Mouse (Mus musculus) limb, embryonic 11.5 days (tissue): ENCODE data around the gene Bcl2a1b. TPM values are rescaled to one million over a fixed set of nuclear protein-coding genes. Genes with fewer than 3 reads are reported as not detected.
"Not testable (repeated sequence)": the region's sequence is repeated elsewhere in the genome, so short reads cannot be mapped to it uniquely, and the experiment has no call there.

Experiments used
- ATAC-seq: fragments of 200-750 bp; cut with Nextera tagmentation; 2 replicates; pipeline ENCODE4 v1.8.0; 2017; ENCODE audit warnings: low read depth; ENCODE audit not compliant: insufficient number of reproducible peaks, low FRiP score, low TSS enrichment
- DNase-seq: peaks from one replicate; pipeline ENCODE4 v3.0.0-alpha.2; 2015; ENCODE audit warnings: low spot score
- H3K27ac ChIP-seq: fragments of 300-500 bp; sonication (generic); replicated peaks from 2 replicates; pipeline ENCODE4 v1.5.1; 2014; ENCODE audit warnings: low read depth, mild to moderate bottlenecking, low read length
- H3K27me3 ChIP-seq: fragments of 300-500 bp; sonication (generic); 2 replicates; pipeline ENCODE4 v1.6.1; 2014; ENCODE audit warnings: mild to moderate bottlenecking, low read length, mixed read lengths; ENCODE audit not compliant: control insufficient read depth, insufficient read depth
- H3K36me3 ChIP-seq: fragments of 300-500 bp; sonication (generic); 2 replicates; pipeline ENCODE4 v1.6.1; 2014; ENCODE audit warnings: mild to moderate bottlenecking, low read length, moderate library complexity, mixed read lengths; ENCODE audit not compliant: control insufficient read depth, insufficient read depth
- H3K4me1 ChIP-seq: fragments of 300-500 bp; sonication (generic); 2 replicates; pipeline ENCODE4 v1.6.1; 2014; ENCODE audit warnings: low read length, mixed read lengths; ENCODE audit not compliant: control insufficient read depth, insufficient read depth
- H3K4me2 ChIP-seq: fragments of 300-500 bp; sonication (generic); 2 replicates; pipeline ENCODE4 v1.6.1; 2014; ENCODE audit warnings: low read depth, mild to moderate bottlenecking, moderate library complexity; ENCODE audit not compliant: severe bottlenecking
- H3K4me3 ChIP-seq: fragments of 300-500 bp; sonication (generic); 2 replicates; pipeline ENCODE4 v1.5.1; 2014; ENCODE audit warnings: low read depth, low read length
- H3K9ac ChIP-seq: fragments of 300-500 bp; sonication (generic); 2 replicates; pipeline ENCODE4 v1.6.1; 2014; ENCODE audit warnings: mild to moderate bottlenecking, low read length
- H3K9me3 ChIP-seq: fragments of 300-500 bp; sonication (generic); 2 replicates; pipeline ENCODE4 v1.6.1; 2016; ENCODE audit warnings: low read length; ENCODE audit not compliant: control insufficient read depth
- WGBS: fragments of 180-500 bp; shearing (Covaris S2); extraction: QIAGEN DNeasy Blood & Tissue Kit; methylation state at CpG from one replicate; pipeline ENCODE4 v1.1.7; 2014; 5-methylcytosine and 5-hydroxymethylcytosine counted together
- polyA plus RNA-seq: library from polyadenylated mRNA; unstranded; fragments of >200 nt; fragmentation: Nextera tagmentation; extraction: Ambion mirVana; gene quantifications from 2 replicates; pipeline ENCODE4 v1.2.1, GENCODE M21; 2014

Gene Bcl2a1b
- 0.31 TPM in 1 of 2 replicates, not detected in the other for polyA plus RNA-seq

DNA sequence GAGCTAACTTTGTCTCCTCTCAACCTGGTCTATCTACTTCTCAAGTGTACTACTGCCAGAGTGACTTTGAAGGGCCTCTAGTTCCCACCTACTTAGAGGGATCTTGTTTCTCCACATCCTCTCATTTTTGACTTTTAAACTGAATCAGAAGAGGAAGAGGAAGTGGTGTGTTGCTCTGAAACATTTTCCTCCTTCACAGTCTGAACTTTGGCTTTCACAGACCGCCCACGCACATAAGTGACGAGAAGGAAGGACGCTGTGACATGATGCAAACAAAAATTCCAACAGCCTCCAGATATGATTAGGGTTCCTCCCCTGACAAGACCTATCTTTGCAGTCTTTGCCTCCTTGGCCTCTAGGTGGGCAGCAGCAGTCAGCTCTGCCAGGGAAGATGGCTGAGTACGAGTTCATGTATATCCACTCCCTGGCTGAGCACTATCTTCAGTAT is at the start of gene Bcl2a1b, which contains the start of gene Gm29094:
Bcl2a1b (plus strand) TSS at position 241 of the 448 bp plus-strand sequence.
Gm29094 (plus strand) TSS at position 411 of the 448 bp plus-strand sequence.
- 84% methylated on average over 5 of the region's 5 CpGs for WGBS
- H3K27me3 ChIP-seq, DNase-seq, H3K4me1 ChIP-seq, H3K9me3 ChIP-seq, H3K9ac ChIP-seq, H3K36me3 ChIP-seq, H3K4me2 ChIP-seq, H3K27ac ChIP-seq, ATAC-seq, H3K4me3 ChIP-seq: not testable (repeated sequence)

DNA sequence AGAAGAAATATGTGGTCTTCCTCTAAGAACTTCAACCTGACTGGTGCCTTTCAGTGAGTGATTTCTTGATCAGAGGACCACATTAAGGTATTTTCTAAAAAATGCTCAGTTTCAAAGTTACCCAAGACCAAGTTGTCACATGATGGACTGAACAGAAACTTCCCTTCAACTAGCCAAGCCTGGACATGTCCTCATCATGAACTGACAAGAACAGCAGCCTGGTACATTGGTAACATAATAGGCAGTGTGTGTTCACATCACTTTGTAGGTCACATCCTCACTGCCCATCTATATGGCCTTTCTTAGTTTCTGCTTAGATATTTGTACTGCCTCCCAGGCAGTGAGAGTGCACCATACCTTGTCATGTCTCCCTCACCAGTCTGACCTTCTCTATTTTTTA is 26.5 kb upstream of the Bcl2a1b start:
- H3K36me3 ChIP-seq, H3K4me3 ChIP-seq, H3K27me3 ChIP-seq, H3K9ac ChIP-seq, H3K27ac ChIP-seq, ATAC-seq, H3K9me3 ChIP-seq, H3K4me1 ChIP-seq, DNase-seq, H3K4me2 ChIP-seq: not testable (repeated sequence)

DNA sequence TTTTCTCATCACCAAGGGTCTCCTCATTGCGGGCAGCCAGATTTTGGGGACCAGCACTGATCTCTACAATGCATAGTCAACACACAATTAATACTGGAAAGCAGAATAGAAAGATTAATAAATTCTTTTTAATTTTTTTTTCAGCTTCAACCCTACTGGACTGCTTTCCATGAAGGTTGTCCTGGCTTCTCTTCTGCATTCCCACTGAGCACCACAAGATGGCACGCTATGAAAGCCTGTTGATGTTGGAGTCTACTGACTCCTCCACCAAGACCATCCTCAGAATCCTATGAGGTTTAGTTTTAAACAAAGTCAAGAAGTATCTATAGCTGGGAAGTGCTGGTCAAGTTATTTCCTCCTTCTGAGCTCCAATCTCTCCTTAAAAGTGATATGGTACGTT is 20.2 kb upstream of the Bcl2a1b start:
- not testable (repeated sequence) for H3K27ac ChIP-seq, H3K9me3 ChIP-seq, H3K4me3 ChIP-seq, H3K27me3 ChIP-seq, H3K4me1 ChIP-seq, H3K36me3 ChIP-seq, H3K4me2 ChIP-seq, ATAC-seq, H3K9ac ChIP-seq
- 38% methylated on average over 2 of the region's 3 CpGs for WGBS
- DNase-seq: peak; percentile 20

DNA sequence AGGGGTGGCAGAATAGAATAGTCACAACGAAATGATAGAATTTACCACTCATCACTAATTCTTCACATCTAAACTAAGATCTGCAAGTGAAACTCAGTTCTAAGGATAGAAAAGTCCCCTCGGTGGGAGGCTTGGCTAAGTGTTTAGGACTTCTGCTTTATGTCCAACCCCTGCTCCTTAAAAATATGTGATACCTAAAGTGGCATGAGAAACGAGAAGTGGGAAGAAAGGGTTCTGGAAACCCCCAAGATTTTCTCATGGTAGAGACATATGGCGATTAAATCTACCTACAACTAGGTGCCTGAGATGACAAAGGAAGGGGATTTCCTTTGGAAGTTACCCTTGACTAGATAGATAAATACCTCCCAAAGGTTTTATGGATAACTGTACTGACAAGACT is 19.5 kb upstream of the Bcl2a1b start:
- H3K27me3 ChIP-seq, H3K9ac ChIP-seq, H3K36me3 ChIP-seq, DNase-seq, H3K4me1 ChIP-seq, H3K4me2 ChIP-seq, ATAC-seq, H3K4me3 ChIP-seq, H3K27ac ChIP-seq, H3K9me3 ChIP-seq: not testable (repeated sequence)
- WGBS: 84% methylated on average over 2 of the region's 4 CpGs

DNA sequence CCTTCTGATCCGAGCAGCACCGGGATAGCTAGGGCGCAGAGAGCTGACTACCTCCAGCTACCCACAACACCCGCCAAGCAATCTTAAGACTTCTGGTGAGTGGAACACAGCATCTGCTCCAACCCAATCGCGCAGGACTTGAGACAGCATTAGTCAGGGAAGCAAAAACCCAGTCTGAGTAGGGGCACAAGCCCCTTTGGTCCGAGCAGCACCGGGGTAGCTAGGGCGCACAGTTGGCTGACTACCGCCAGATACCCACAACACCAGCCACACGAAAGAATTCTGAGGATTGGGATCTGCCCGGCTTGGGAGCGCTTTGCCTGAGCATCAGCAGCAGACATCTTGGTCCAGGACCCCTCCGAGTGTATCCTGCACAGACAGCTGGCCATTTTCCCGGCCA is 12.0 kb upstream of the Bcl2a1b start:
- H3K27ac ChIP-seq, H3K9me3 ChIP-seq, H3K4me2 ChIP-seq, H3K4me1 ChIP-seq, H3K36me3 ChIP-seq, H3K4me3 ChIP-seq, H3K9ac ChIP-seq, ATAC-seq, H3K27me3 ChIP-seq: not testable (repeated sequence)
- WGBS: 81% methylated on average over 15 of the region's 15 CpGs
- DNase-seq: peak; percentile 12

DNA sequence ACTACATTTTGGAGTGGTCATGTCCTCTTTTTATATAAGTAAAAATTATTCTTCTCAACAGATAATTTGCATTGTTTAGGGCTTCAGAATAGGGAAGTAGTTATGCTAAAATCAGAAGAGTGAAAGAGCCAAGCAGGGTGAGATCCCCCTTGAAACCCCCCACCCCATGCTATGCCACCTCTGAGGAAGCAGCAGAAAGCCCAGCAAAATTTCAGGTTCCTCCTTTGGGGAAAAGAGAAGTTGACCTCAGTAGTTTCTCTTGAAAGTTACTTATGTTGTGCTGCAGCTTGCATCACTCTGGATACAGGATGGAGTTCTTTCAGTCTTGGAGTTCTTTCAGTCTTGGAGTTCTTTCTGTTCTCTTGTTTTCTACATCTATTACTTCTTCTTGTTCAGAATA is 3.5 kb upstream of the Bcl2a1b start:
- H3K4me1 ChIP-seq, H3K9me3 ChIP-seq, H3K27ac ChIP-seq, H3K4me2 ChIP-seq, H3K27me3 ChIP-seq, ATAC-seq, H3K36me3 ChIP-seq, DNase-seq, H3K4me3 ChIP-seq, H3K9ac ChIP-seq: not testable (repeated sequence)

DNA sequence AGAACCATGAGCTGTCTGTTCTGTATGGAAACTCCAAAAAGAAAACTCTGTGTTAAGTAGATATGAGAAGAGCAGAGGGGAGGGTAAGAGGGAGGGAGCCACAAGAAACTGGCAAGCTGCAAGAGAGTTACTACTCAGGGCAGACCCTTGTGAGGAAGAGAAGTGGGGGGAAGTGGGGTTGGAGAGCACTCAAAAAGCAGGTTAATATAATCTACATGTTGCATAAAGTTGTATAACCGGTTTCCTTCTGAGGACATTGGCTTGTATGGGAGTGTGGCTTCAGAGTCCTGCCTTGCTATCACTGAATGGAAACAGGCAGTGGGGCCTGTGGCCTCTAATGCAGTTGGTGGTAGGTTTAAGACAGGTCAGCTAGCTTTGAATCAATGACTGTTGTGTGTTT is 1.5 kb upstream of the Bcl2a1b start:
- not testable (repeated sequence) for H3K27ac ChIP-seq, H3K9ac ChIP-seq, H3K4me2 ChIP-seq, H3K9me3 ChIP-seq, H3K4me1 ChIP-seq, H3K27me3 ChIP-seq, H3K4me3 ChIP-seq, DNase-seq, ATAC-seq, H3K36me3 ChIP-seq
- whole genome bisulfite sequencing: 86% methylated on average over 1 of the region's 1 CpGs

DNA sequence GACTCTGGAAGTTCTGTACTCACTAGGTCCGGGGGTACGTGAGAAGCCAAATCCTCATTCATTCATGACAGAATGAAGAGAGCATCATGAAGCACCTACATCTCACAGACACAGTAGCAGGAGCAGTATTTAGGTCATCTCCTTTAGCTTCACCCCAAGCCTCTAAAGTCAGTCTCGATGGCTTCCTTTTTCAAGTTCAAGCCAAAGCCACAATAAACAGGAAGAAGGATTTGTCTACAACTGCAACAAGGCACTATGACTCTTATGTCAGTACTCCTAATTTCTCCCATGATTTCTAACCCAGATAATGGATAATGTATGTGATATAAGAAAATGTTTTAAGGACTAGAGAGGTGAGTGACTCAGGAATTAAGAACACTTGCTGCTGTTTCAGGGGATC is 660 bp upstream of the Bcl2a1b start:
- DNase-seq, ATAC-seq, H3K27me3 ChIP-seq, H3K9ac ChIP-seq, H3K4me3 ChIP-seq, H3K36me3 ChIP-seq, H3K27ac ChIP-seq, H3K4me2 ChIP-seq, H3K9me3 ChIP-seq, H3K4me1 ChIP-seq: not testable (repeated sequence)
- 98% methylated on average over 3 of the region's 3 CpGs for WGBS

DNA sequence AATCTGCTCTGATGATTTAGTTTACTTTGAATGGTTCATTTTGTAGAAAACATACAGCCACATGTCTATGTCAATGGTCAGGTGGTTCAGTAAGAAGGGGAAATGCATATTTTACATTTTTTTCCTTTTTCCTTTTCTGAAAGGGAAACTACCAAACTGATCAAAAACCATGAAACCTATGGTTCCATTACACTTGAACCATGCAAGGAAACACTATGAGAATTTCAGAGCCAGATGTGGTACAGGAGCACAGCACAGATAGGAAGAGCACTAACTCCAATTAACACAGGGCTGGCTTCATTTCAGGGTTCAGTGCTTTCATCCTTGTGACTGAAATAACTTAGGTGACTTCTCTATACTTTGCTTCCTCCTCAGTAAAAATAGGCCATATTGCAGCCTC is 3.2 kb downstream of the Bcl2a1b start:
- H3K4me3 ChIP-seq, H3K9me3 ChIP-seq, ATAC-seq, H3K36me3 ChIP-seq, H3K4me2 ChIP-seq, DNase-seq, H3K4me1 ChIP-seq, H3K27me3 ChIP-seq, H3K27ac ChIP-seq, H3K9ac ChIP-seq: not testable (repeated sequence)
